Comparison of ENCODE assay signal across 23 mouse cellular contexts in genomic region chr17:12710976-12711375, GRCm38 (mm10). TPM values are rescaled to one million over a fixed set of nuclear protein-coding genes. Genes with fewer than 3 reads are reported as not detected.
"Had no signal": no experiment of that assay in that cellular context is flagged by ENCODE, and none has a peak within 500 bp of the region (broad histone marks: within the 10 kb centered on the region; RNA-seq: fewer than 3 reads in every experiment).

No protein-coding gene starts in this region.

- H3K9me3 ChIP-seq: midbrain, embryonic 12.5 days; neural tube, embryonic 13.5 days; stomach, embryonic 15.5 days had no signal

- H3K27me3 ChIP-seq: midbrain, embryonic 12.5 days; neural tube, embryonic 13.5 days; stomach, embryonic 15.5 days had no signal

- DNase-seq: kidney, postnatal 25 days; layer of hippocampus, adult 9-11 months; liver, postnatal 0 days; lung, embryonic 14.5 days; retina, postnatal 1 day; right cerebral cortex, postnatal 25 days; spleen, adult 18-20 months had no signal

- H3K4me3 ChIP-seq: layer of hippocampus, adult 2 months; midbrain, embryonic 12.5 days; myocyte; neural tube, embryonic 13.5 days; stomach, embryonic 15.5 days had no signal

- H3K4me2 ChIP-seq: liver, embryonic 11.5 days; lung, embryonic 14.5 days; midbrain, embryonic 12.5 days; neural tube, embryonic 13.5 days; stomach, embryonic 15.5 days had no signal

- H3K9ac ChIP-seq: liver, embryonic 14.5 days; liver, postnatal 0 days; lung, embryonic 14.5 days; midbrain, embryonic 12.5 days; neural tube, embryonic 13.5 days; stomach, embryonic 15.5 days had no signal

- ATAC-seq: liver, postnatal 0 days; lung, postnatal 0 days; midbrain, embryonic 16.5 days had no signal

- H3K27ac ChIP-seq: kidney, postnatal 0 days; layer of hippocampus, adult 2 months; liver, embryonic 14.5 days; macrophage; midbrain, embryonic 12.5 days; neural tube, embryonic 13.5 days; stomach, embryonic 15.5 days had no signal

- H3K4me1 ChIP-seq: midbrain, embryonic 12.5 days; neural tube, embryonic 13.5 days; stomach, embryonic 15.5 days had no signal

RNA-seq across cellular contexts. Expression of gene Slc22a1, which starts 35.3 kb away (rescaled TPM):
- total RNA-seq: layer of hippocampus, adult 2 months; layer of hippocampus, postnatal 25 days; megakaryocyte, adult 5-6 weeks; monocyte, adult 5-6 weeks; neutrophil, adult 5-6 weeks had no signal
- polyA plus RNA-seq: limb, embryonic 11.5 days; macrophage; midbrain, embryonic 12.5 days; midbrain, embryonic 16.5 days; myocyte; neural tube, embryonic 13.5 days had no signal
